Mouse (Mus musculus) urinary bladder, adult 18-20 months (tissue): ENCODE measurements around the gene Gm14147.
"Not testable (repeated sequence)": the region's sequence is repeated elsewhere in the genome, so short reads cannot be mapped to it uniquely, and the experiment has no call there.

ENCODE experiments used
- DNase-seq, 2 experiments: peaks; one replicate each; pipeline ENCODE4 v3.0.0; 2022; ENCODE audit warnings: low spot score in 2 of 2, mixed read lengths in 2 of 2

The Gm14147 gene

DNA sequence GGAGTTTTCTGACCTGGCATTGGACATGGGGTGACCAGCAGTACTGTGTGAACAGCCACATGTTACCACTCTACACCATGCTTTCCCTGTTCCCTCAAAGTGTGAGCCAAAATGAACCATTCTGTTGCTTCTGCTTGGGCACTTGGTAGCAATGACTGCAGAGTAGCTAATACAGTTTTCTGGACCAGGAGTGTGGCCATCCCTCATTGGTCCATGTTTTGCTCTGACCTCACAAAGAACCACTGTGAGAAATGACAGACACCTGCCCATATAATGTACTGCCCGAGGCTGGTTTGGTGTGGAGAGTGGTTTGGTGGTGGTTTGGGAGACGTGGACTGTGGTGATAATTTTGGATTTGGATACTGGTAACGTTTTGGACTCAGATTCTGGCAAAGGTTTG, at the start of gene Gm14147:
Gene Gm14147 (plus strand): TSS at position 301 of the 400 bp plus-strand sequence.
- not testable (repeated sequence) for DNase-seq

DNA sequence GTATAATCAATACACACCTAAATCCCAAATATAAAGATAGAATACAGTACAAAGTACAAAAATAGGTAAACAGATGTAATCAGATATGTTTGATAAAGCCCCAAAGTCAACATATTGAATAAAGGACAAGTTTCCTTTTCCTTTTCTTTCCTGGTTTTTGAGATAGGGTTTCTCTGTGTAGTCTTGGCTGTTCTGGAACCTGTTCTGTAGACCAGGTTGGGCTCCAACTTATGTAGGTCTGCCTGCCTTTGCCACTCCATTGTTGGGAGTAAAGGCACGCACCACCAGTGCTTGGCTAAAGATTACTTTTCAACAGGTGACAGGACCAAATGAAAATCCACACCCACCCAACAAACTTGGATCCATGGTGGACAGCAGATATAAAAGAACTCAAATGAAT, 41.4 kb upstream of the Gm14147 start:
- DNase-seq: no peak

- DNase-seq: not testable (repeated sequence)
Observed at GRCm38 (mm10) chr2:151092250-151092649, 5.8 kb upstream of the Gm14147 start, which contains the start of gene Gm14151. Gm14151 (minus strand) TSS chr2:151092350.
